Mouse (Mus musculus) liver, adult 2 months (tissue): ENCODE data around the gene Tmem121. TPM values are rescaled to one million over a fixed set of nuclear protein-coding genes. Genes with fewer than 3 reads are reported as not detected.
A peak's percentile ranks its signal among the peaks of the same experiment; 100 is the strongest.

Source experiments
- DNase-seq: peaks from one replicate; pipeline ENCODE4 v3.0.0-alpha.2; 2011; ENCODE audit warnings: low read depth, low spot score; ENCODE audit errors: extremely low read depth
- H3K27ac ChIP-seq: fragments of 200-500 bp; replicated peaks from 2 replicates; pipeline ENCODE4 v1.5.1; 2012; ENCODE audit warnings: low read depth, mild to moderate bottlenecking, control low read depth, inconsistent platforms, low read length; ENCODE audit not compliant: insufficient read depth
- H3K27me3 ChIP-seq: fragments of 200-500 bp; 2 replicates; pipeline ENCODE4 v1.6.1; 2012; ENCODE audit warnings: mild to moderate bottlenecking, moderate library complexity, low read length, inconsistent platforms; ENCODE audit not compliant: control insufficient read depth, insufficient read depth
- H3K36me3 ChIP-seq: fragments of 200-500 bp; 2 replicates; pipeline ENCODE4 v1.6.1; 2012; ENCODE audit warnings: low read length, inconsistent platforms; ENCODE audit not compliant: control insufficient read depth, insufficient read depth
- H3K4me1 ChIP-seq: fragments of 200-500 bp; 2 replicates; pipeline ENCODE4 v1.6.1; 2011; ENCODE audit warnings: low read length; ENCODE audit not compliant: control insufficient read depth, insufficient read depth
- H3K4me3 ChIP-seq: fragments of 200-500 bp; 2 replicates; pipeline ENCODE4 v1.5.1; 2011; ENCODE audit warnings: low read depth, mild to moderate bottlenecking, control low read depth, low read length, moderate library complexity; ENCODE audit not compliant: insufficient read depth
- H3K79me2 ChIP-seq: fragments of 200-500 bp; 2 replicates; pipeline ENCODE4 v1.6.1; 2012; ENCODE audit warnings: inconsistent platforms, mild to moderate bottlenecking, low read length, moderate library complexity; ENCODE audit not compliant: control insufficient read depth, insufficient read depth
- H3K9ac ChIP-seq: fragments of 200-500 bp; 2 replicates; pipeline ENCODE4 v1.6.1; 2012; ENCODE audit warnings: low read depth, mild to moderate bottlenecking, control low read depth, inconsistent platforms, low read length
- CTCF ChIP-seq: fragments of 200-500 bp; IDR thresholded peaks from 2 replicates; pipeline ENCODE4 v1.5.1; 2011; ENCODE audit warnings: low read depth, low read length, control low read depth
- POLR2A ChIP-seq: fragments of 200-500 bp; IDR thresholded peaks from 2 replicates; pipeline ENCODE4 v1.6.1; 2011; ENCODE audit warnings: low read length, control low read depth; ENCODE audit not compliant: insufficient read depth; ENCODE audit errors: extremely low read depth
- whole genome bisulfite sequencing: fragments of 180-500 bp; shearing (Covaris S2); methylation state at CpG from one replicate; pipeline ENCODE4 v1.1.7; 2018; 5-methylcytosine and 5-hydroxymethylcytosine counted together
- polyA plus RNA-seq: library from polyadenylated mRNA; depleted of rRNA; stranded (reverse); fragments of >200 nt; gene quantifications from 2 replicates; pipeline ENCODE4 v1.2.3, GENCODE M21; 2012
- total RNA-seq: library from RNA; depleted of rRNA; stranded (reverse); fragments of >200 nt; gene quantifications from 2 replicates; pipeline ENCODE4 v1.2.3, GENCODE M21; 2014

Gene Tmem121
- total and polyA plus RNA-seq, 2 experiments = not detected

DNA sequence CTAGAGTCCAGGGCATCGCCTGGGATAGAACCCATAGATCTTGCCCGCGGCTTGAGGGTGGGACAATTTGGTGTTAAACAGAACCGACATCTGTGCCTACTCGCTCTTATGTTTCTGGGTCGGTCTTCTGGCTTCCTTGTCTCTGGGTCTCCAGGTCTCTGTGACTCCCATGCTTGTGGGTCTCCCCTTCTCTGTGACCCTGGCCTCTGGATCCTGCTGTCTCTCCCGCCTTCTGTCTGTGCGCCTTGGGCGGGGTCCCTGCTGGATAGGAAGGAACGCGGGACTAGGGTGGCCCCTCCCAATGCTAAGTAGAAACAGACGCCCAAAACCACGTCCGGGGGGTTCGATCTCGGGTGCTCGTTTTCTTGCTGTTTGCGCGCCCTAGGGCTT, 33.5 kb upstream of the Tmem121 start:
- Histone ChIP-seq H3K4me3 (peak overlapping the region; percentile 76), H3K27ac (no peak overlapping the region; the same call in 1 of the 2 replicates), H3K27me3 (no peaks in the 10 kb centered on the region), H3K4me1 (peaks cover 9% of the 10 kb centered on the region), H3K36me3 (no peaks in the 10 kb centered on the region), H3K79me2 (no peaks in the 10 kb centered on the region), H3K9ac (peak overlapping the region; percentile 68)
- 28% methylated on average over 19 of the region's 19 CpGs for WGBS
- TF ChIP-seq CTCF = no peak
- TF ChIP-seq POLR2A = no peak
- no peak for DNase-seq

DNA sequence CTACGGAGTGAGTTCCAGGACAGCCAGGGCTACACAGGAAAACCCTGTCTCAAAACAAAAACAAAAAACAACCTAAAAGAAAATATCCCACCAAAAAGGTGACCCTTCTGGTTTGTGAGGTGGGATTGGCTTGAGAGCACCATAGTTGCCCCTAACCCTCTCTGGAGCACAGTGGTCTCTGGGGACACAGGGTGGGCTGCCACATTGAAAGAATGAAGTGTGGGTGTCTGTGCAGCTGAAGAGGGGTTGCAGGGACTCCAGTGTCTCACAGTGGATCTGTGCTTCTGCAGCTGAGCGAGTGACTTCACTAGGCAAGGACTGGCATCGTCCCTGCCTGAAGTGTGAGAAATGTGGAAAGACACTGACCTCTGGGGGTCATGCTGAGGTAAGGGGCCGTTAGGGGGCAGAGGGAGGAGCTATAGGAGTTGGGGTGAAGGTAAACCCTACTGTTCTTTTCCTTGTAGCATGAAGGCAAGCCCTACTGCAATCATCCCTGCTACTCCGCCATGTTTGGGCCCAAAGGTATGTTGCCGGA, 32.7 kb upstream of the Tmem121 start:
- Histone ChIP-seq H3K79me2 (no peaks in the 10 kb centered on the region), H3K9ac (no peak overlapping the region), H3K27ac (no peak overlapping the region), H3K4me1 (peaks cover 9% of the 10 kb centered on the region), H3K27me3 (no peaks in the 10 kb centered on the region), H3K36me3 (no peaks in the 10 kb centered on the region), H3K4me3 (no peak overlapping the region)
- 84% methylated on average over 6 of the region's 6 CpGs for WGBS
- TF ChIP-seq CTCF (no peak), POLR2A (no peak)
- no peak for DNase-seq

GRCm38 (mm10) chr12:113153971-113154370, 31.8 kb upstream of the Tmem121 start:
- Histone ChIP-seq H3K4me3 (no peak overlapping the region), H3K36me3 (no peaks in the 10 kb centered on the region), H3K9ac (no peak overlapping the region), H3K79me2 (no peaks in the 10 kb centered on the region), H3K27ac (no peak overlapping the region), H3K27me3 (no peaks in the 10 kb centered on the region), H3K4me1 (peaks cover 9% of the 10 kb centered on the region)
- WGBS = 94% methylated on average over 7 of the region's 7 CpGs
- TF ChIP-seq CTCF (no peak), POLR2A (no peak)
- no peak for DNase-seq

DNA sequence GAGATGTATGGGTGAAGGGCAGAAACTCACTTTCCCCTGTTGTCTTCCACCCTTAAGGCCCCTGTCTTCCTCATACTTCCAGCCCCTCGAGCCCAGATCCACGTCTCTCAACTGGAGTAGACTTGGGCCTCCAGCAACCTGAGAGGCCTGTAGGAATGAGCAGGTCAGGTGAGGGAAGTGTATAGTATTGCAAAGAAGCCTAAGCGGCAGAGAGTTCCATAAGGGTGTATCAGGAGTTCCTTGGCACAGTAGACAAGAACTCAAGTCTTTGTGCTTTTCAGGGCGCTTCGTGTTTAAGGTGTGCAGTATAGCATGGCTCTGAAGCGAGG, 31.0 kb upstream of the Tmem121 start:
- TF ChIP-seq POLR2A (no peak), CTCF (no peak)
- H3K79me2 ChIP-seq = no peaks in the 10 kb centered on the region
- H3K27ac ChIP-seq = no peak overlapping the region
- peaks cover 9% of the 10 kb centered on the region for H3K4me1 ChIP-seq
- no peak for DNase-seq
- no peak overlapping the region; the same call in 1 of the 2 replicates for H3K4me3 ChIP-seq
- 84% methylated on average over 6 of the region's 6 CpGs for WGBS
- H3K9ac ChIP-seq = no peak overlapping the region
- no peaks in the 10 kb centered on the region for H3K27me3 ChIP-seq
- no peaks in the 10 kb centered on the region for H3K36me3 ChIP-seq

GRCm38 (mm10) chr12:113155076-113155771, 30.5 kb upstream of the Tmem121 start:
- TF ChIP-seq POLR2A (no peak), CTCF (no peak)
- Histone ChIP-seq H3K9ac (peak overlapping the region; percentile 17), H3K79me2 (no peaks in the 10 kb centered on the region), H3K36me3 (no peaks in the 10 kb centered on the region), H3K27ac (peak overlapping the region; percentile 16), H3K4me1 (peaks cover 9% of the 10 kb centered on the region), H3K4me3 (peak overlapping the region; percentile 36), H3K27me3 (no peaks in the 10 kb centered on the region)
- peak; percentile 42 for DNase-seq
- 3% methylated on average over 32 of the region's 32 CpGs for WGBS

- Histone ChIP-seq H3K36me3 (no peaks in the 10 kb centered on the region), H3K27ac (peak within 1 kb of the TSS; percentile 16), H3K4me3 (peak within 1 kb of the TSS; percentile 64), H3K27me3 (no peaks in the 10 kb centered on the region), H3K4me1 (peaks cover 5% of the 10 kb centered on the region), H3K79me2 (no peaks in the 10 kb centered on the region), H3K9ac (peak within 1 kb of the TSS; percentile 55)
- TF ChIP-seq POLR2A = no peak
- peak; percentile 93 for TF ChIP-seq CTCF
- under 1% methylated on average over 46 of the region's 46 CpGs for WGBS
- DNase-seq = peak; percentile 97
Measured at GRCm38 (mm10) chr12:113155887-113156539, 29.7 kb upstream of the Tmem121 start, which contains the start of gene Tedc1. Tedc1 (plus strand) TSS chr12:113156421.
